Mouse (Mus musculus) small intestine, adult 2 months (tissue): ENCODE measurements around the gene Cdc37l1.

Experiments used
- CTCF ChIP-seq: fragments of 200-500 bp; IDR thresholded peaks from 2 replicates; pipeline ENCODE4 v1.5.1; 2012; ENCODE audit warnings: low read depth, mild to moderate bottlenecking, control low read depth, inconsistent platforms, low read length, moderate library complexity, mixed read lengths; ENCODE audit not compliant: insufficient replicate concordance, insufficient read length; ENCODE audit errors: extremely low read depth
- POLR2A ChIP-seq: fragments of 200-500 bp; IDR thresholded peaks from 2 replicates; pipeline ENCODE4 v1.6.1; 2012; ENCODE audit warnings: low read depth, mild to moderate bottlenecking, control low read depth, inconsistent platforms, low read length, moderate library complexity

GRCm38 (mm10) chr19:29037026-29037425 is 46.9 kb downstream of the Cdc37l1 start:
- TF ChIP-seq CTCF = no peak
- TF ChIP-seq POLR2A = no peak
